Mouse (Mus musculus): ENCODE measurements around the gene Abo. TPM values are rescaled to one million over a fixed set of nuclear protein-coding genes. Genes with fewer than 3 reads are reported as not detected.
"Not testable (repeated sequence)": the region's sequence is repeated elsewhere in the genome, so short reads cannot be mapped to it uniquely, and the experiment has no call there.

Gene Abo
- polyA plus RNA-seq, 1 experiment from 2014 or later: not detected

DNA sequence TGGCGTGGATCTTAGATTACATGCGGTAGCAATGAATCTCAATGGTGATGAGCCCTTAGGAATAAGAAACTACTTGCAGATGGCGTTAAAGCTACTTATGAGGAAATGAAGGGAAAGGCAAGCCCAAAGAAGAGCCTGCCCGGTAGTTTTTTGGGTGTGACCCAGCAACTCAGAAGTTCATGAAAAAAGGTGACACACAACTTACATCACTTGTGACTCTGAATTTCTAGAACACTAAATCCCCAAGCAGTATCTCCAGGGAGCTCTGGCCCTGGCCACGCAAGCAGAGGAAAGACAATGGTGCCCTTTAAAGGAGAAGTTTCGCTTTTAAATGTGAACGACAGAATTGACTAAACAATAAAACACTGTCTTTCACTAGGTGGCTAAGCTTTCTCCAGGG is 38.5 kb upstream of the Abo start:
- peak overlapping the region; percentile 77 for H3K9ac ChIP-seq (replicated peaks)
- ATAC-seq (no peak), DNase-seq (no peak)
- peak overlapping the region; percentile 87 for H3K27ac ChIP-seq (ENCODE audit: low read depth)
- peak overlapping the region; percentile 82 for H3K4me2 ChIP-seq (ENCODE audit: low read depth, low read length)
- H3K27me3 ChIP-seq (ENCODE audit: insufficient read depth, low read length): no peaks in the 10 kb centered on the region
- H3K4me3 ChIP-seq (ENCODE audit: low read depth, low read length): peak overlapping the region; percentile 78
- peaks cover 42% of the 10 kb centered on the region for H3K36me3 ChIP-seq (replicated peaks; ENCODE audit: insufficient read depth, low read length)
- H3K9me3 ChIP-seq (ENCODE audit: low read length): no peaks in the 10 kb centered on the region
- 10% methylated on average over 7 of the region's 7 CpGs for WGBS (ENCODE audit: insufficient replicate concordance)
- TF ChIP-seq EP300 (IDR thresholded peaks at IDR 0.05; ENCODE audit: low read depth) (no peak), CTCF (IDR thresholded peaks at IDR 0.05; ENCODE audit: low read depth) (no peak)
- H3K4me1 ChIP-seq (ENCODE audit: insufficient read depth): peaks cover 22% of the 10 kb centered on the region

DNA sequence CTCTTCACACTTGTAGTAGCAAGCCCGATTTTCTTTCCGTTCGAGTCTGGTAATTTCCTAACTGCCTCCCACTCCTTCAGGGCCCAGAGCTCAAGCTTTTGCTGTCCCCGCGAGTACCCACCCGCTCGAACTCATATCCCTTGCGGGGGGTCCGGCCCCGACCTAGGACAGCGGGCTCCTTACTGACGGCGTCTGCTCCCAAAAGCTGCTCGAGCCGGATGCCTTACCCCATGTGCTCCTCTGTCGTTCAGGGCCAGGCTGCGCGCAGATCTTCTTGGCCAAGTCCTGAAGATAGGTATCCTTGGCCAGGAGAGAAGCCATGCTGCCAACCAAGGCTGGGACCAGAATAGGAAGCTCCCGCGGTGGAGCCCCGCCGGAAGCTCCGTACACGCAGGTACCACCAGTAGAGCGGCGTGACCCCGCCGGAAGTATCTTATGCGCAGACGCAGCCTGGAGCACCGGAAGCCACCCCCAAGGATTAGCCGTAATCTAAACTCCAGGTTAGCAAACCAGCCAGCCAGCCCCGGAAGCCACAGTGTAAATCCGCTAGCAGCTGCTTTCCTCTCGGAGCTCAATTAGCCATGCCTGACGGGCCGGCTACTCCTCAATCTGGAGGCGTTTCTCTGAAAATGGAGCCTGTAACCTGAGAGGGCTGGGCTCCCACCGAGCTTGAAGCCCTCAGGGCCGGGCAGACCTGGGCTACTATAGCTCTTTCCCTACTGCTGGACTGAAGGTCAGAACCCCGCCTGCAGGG is 37.9 kb upstream of the Abo start, which contains the start of gene Surf6:
Surf6 (minus strand) TSS at position 413 of the 754 bp plus-strand sequence.
- peak within 1 kb of the TSS; percentile 82 for H3K4me2 ChIP-seq (ENCODE audit: low read depth, low read length)
- TF ChIP-seq EP300 (IDR thresholded peaks at IDR 0.05; ENCODE audit: low read depth): peak; percentile 65
- TF ChIP-seq CTCF (IDR thresholded peaks at IDR 0.05; ENCODE audit: low read depth): no peak
- peak within 1 kb of the TSS; percentile 87 for H3K27ac ChIP-seq (ENCODE audit: low read depth)
- H3K9me3 ChIP-seq (ENCODE audit: low read length): no peaks in the 10 kb centered on the region
- ATAC-seq: peak; percentile 96
- peak; percentile 93 for DNase-seq
- peaks cover 22% of the 10 kb centered on the region for H3K4me1 ChIP-seq (ENCODE audit: insufficient read depth)
- peak within 1 kb of the TSS; percentile 77 for H3K9ac ChIP-seq (replicated peaks)
- H3K36me3 ChIP-seq (replicated peaks; ENCODE audit: insufficient read depth, low read length): peaks cover 44% of the 10 kb centered on the region
- H3K4me3 ChIP-seq (ENCODE audit: low read depth, low read length): peak within 1 kb of the TSS; percentile 78
- WGBS (ENCODE audit: insufficient replicate concordance): under 1% methylated on average over 41 of the region's 41 CpGs
- no peaks in the 10 kb centered on the region for H3K27me3 ChIP-seq (ENCODE audit: insufficient read depth, low read length)

DNA sequence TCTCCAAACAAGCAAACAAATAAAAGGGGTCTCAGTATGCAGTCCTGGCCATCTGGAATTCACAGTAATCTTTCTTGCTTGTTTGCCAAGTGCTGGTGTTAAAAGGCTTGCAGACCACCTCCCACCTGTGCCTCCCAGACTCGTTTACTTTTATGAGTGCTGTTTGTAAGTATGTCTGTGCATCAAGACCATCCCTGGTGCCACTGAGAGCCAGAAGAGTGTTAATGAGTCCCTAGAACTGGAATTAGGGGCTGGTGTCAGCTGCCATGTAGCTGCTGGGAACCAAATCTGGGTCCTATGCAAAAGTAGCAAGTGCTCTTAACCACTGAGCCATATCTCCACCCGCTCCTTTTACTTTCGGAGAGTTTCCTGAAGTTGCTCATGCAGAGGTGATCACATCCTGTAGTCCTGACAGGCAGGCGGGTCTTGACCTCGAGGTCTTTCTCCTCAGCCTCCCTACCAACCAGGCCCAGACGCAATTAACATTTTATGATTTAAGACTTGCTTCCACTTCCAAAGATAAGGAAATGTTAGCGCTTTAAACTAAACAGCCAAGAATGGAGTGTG is 37.1 kb upstream of the Abo start:
- DNase-seq: no peak
- H3K9me3 ChIP-seq (ENCODE audit: low read length): no peaks in the 10 kb centered on the region
- H3K27ac ChIP-seq (ENCODE audit: low read depth): peak overlapping the region; percentile 87
- H3K4me1 ChIP-seq (ENCODE audit: insufficient read depth): peaks cover 22% of the 10 kb centered on the region
- peak overlapping the region; percentile 78 for H3K4me3 ChIP-seq (ENCODE audit: low read depth, low read length)
- H3K27me3 ChIP-seq (ENCODE audit: insufficient read depth, low read length): no peaks in the 10 kb centered on the region
- WGBS (ENCODE audit: insufficient replicate concordance): 2% methylated on average over 7 of the region's 7 CpGs
- H3K4me2 ChIP-seq (ENCODE audit: low read depth, low read length): peak overlapping the region; percentile 82
- H3K9ac ChIP-seq (replicated peaks): peak overlapping the region; percentile 77
- peaks cover 45% of the 10 kb centered on the region for H3K36me3 ChIP-seq (replicated peaks; ENCODE audit: insufficient read depth, low read length)
- TF ChIP-seq EP300 (IDR thresholded peaks at IDR 0.05; ENCODE audit: low read depth) (no peak), CTCF (IDR thresholded peaks at IDR 0.05; ENCODE audit: low read depth) (no peak)
- no peak for ATAC-seq

DNA sequence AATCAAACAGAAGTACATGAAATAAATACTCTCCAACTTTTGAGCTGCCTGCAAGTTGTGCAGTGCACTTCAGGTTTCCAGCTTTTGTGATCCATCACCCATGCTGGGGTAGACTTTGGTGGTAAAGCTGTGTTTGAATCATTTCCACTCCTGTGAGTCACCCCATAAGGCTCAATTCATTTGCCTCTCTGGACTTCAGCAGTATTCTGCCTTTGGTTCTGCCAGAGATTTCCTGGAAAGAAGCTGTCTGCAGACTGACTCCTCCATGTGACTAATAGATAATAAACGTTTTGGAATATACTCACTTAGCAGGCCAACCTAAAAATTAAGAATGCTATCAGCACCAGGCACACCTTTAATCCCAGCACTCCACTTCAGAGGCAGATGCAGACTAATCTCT is 36.0 kb upstream of the Abo start:
- Histone ChIP-seq H3K9ac (replicated peaks) (no peak overlapping the region), H3K4me1 (ENCODE audit: insufficient read depth) (peaks cover 22% of the 10 kb centered on the region), H3K27ac (ENCODE audit: low read depth) (no peak overlapping the region), H3K9me3 (ENCODE audit: low read length) (no peaks in the 10 kb centered on the region), H3K4me3 (ENCODE audit: low read depth, low read length) (no peak overlapping the region), H3K4me2 (ENCODE audit: low read depth, low read length) (no peak overlapping the region), H3K27me3 (ENCODE audit: insufficient read depth, low read length) (no peaks in the 10 kb centered on the region), H3K36me3 (replicated peaks; ENCODE audit: insufficient read depth, low read length) (peaks cover 35% of the 10 kb centered on the region)
- no peak for TF ChIP-seq EP300 (IDR thresholded peaks at IDR 0.05; ENCODE audit: low read depth)
- no peak for TF ChIP-seq CTCF (IDR thresholded peaks at IDR 0.05; ENCODE audit: low read depth)
- no peak for DNase-seq
- 41% methylated on average over 1 of the region's 1 CpGs for WGBS (ENCODE audit: insufficient replicate concordance)
- ATAC-seq: no peak

DNA sequence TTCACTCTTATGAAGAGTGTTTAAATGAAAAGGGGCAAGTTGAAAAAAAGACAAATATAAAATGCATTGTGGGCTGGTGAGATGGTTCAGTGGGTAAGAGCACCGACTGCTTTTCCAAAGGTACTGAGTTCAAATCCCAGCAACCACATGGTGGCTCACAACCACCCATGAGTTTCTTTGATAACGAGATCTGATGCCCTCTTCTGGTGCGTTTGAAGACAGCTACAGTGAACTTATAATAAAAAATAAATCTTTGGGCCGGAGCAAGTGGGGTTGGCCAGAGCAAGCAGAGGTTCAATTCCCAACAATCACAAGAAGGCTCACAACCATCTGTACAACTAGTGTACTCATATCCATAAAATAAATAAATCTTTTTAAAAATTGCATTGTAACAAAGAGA is 31.1 kb upstream of the Abo start:
- H3K9ac ChIP-seq (replicated peaks): no peak overlapping the region
- no peak overlapping the region for H3K4me2 ChIP-seq (ENCODE audit: low read depth, low read length)
- no peak overlapping the region for H3K27ac ChIP-seq (ENCODE audit: low read depth)
- TF ChIP-seq CTCF (IDR thresholded peaks at IDR 0.05; ENCODE audit: low read depth) (no peak), EP300 (IDR thresholded peaks at IDR 0.05; ENCODE audit: low read depth) (no peak)
- 80% methylated on average over 4 of the region's 4 CpGs for WGBS (ENCODE audit: insufficient replicate concordance)
- no peaks in the 10 kb centered on the region for H3K9me3 ChIP-seq (ENCODE audit: low read length)
- H3K4me1 ChIP-seq (ENCODE audit: insufficient read depth): 0 out of 2 replicates have a peak, but pooled peaks cover 2% of the 10 kb centered on the region
- DNase-seq (no peak), ATAC-seq (no peak)
- H3K4me3 ChIP-seq (ENCODE audit: low read depth, low read length): no peak overlapping the region
- H3K27me3 ChIP-seq (ENCODE audit: insufficient read depth, low read length): no peaks in the 10 kb centered on the region
- H3K36me3 ChIP-seq (replicated peaks; ENCODE audit: insufficient read depth, low read length): peaks cover 59% of the 10 kb centered on the region

DNA sequence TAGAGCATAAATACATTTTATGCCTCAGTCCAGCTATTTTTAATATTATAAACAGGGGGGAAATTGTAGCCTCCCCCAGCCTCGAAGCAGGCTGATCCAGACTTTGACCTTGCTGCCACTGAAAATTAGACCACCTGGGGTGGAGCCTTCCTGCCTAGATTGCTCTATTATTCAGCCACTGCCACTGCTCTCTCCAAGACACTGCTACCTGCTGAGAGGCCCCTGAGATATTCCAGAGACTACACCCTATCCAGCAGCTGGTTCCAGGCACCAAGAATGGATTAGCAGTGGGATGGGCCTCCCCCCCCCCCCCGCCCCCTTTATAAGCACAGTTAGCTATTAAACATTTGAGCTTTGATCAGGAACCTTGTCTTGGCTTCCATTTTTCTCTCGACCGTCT is 21.4 kb upstream of the Abo start:
- H3K4me2 ChIP-seq (ENCODE audit: low read depth, low read length); H3K9me3 ChIP-seq (ENCODE audit: low read length); H3K9ac ChIP-seq (replicated peaks); ATAC-seq; H3K4me3 ChIP-seq (ENCODE audit: low read depth, low read length); H3K27ac ChIP-seq (ENCODE audit: low read depth); H3K27me3 ChIP-seq (ENCODE audit: insufficient read depth, low read length); H3K4me1 ChIP-seq (ENCODE audit: insufficient read depth): not testable (repeated sequence)
- WGBS (ENCODE audit: insufficient replicate concordance): 76% methylated on average over 4 of the region's 4 CpGs
- peaks cover 14% of the 10 kb centered on the region for H3K36me3 ChIP-seq (replicated peaks; ENCODE audit: insufficient read depth, low read length)
- peak; percentile 5 for DNase-seq

DNA sequence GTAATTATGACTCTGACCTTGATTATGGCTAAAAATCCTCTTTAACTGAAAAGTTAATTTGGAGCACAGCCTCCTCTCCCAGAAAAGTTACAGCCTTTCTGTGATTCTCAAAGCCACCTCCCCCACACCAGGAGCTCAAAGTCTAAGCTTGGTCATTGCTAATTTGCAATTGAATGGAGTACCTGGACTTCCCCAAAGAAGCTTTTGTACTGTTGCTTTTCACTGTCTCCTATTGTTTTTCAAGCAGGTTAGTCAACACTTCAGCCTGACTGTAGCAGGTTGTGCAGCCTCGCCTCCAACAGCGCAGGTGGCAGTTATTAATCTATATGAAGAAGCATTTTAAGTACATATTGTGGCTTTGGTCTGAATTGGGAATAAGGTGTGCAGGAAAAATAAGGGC is 20.8 kb upstream of the Abo start:
- H3K27me3 ChIP-seq (ENCODE audit: insufficient read depth, low read length); ATAC-seq; H3K4me3 ChIP-seq (ENCODE audit: low read depth, low read length); H3K9me3 ChIP-seq (ENCODE audit: low read length); H3K4me2 ChIP-seq (ENCODE audit: low read depth, low read length); H3K9ac ChIP-seq (replicated peaks); H3K4me1 ChIP-seq (ENCODE audit: insufficient read depth); H3K27ac ChIP-seq (ENCODE audit: low read depth); DNase-seq: not testable (repeated sequence)
- peaks cover 12% of the 10 kb centered on the region for H3K36me3 ChIP-seq (replicated peaks; ENCODE audit: insufficient read depth, low read length)
- 92% methylated on average over 2 of the region's 2 CpGs for WGBS (ENCODE audit: insufficient replicate concordance)

Data from liver, postnatal 0 days (tissue).